Mouse (Mus musculus) G1E (cell line): Measurements from ENCODE around the gene Cnfn. TPM values are rescaled to one million over a fixed set of nuclear protein-coding genes. Genes with fewer than 3 reads are reported as not detected.

ENCODE experiments used
- ATAC-seq: 2 replicates; pipeline ENCODE4 v1.8.0; 2016; ENCODE audit warnings: mild to moderate bottlenecking; ENCODE audit not compliant: insufficient number of reproducible peaks, poor library complexity, low FRiP score, severe bottlenecking; ENCODE audit errors: extremely low read depth
- DNase-seq: peaks from one replicate; pipeline ENCODE4 v3.0.0; 2012; ENCODE audit warnings: low spot score
- H3K27me3 ChIP-seq: 2 replicates; pipeline ENCODE4 v1.6.1; 2012; ENCODE audit warnings: mild to moderate bottlenecking, low read length, inconsistent platforms; ENCODE audit not compliant: insufficient read depth
- H3K36me3 ChIP-seq: replicated peaks from 2 replicates; pipeline ENCODE3; 2012; ENCODE audit warnings: mild to moderate bottlenecking, inconsistent platforms
- H3K4me1 ChIP-seq: 2 replicates; pipeline ENCODE4 v1.6.1; 2012; ENCODE audit warnings: low read depth, low read length, inconsistent platforms, mixed read lengths; ENCODE audit not compliant: insufficient read depth
- H3K4me3 ChIP-seq: 2 replicates; pipeline ENCODE4 v1.5.1; 2012; ENCODE audit warnings: low read depth, mild to moderate bottlenecking, inconsistent platforms, low read length, moderate library complexity, mixed read lengths
- H3K9me3 ChIP-seq: replicated peaks from 2 replicates; pipeline ENCODE4 v1.6.1; 2012; ENCODE audit warnings: inconsistent platforms
- CTCF ChIP-seq: IDR thresholded peaks from 2 replicates; pipeline ENCODE4 v1.5.1; 2012; ENCODE audit warnings: low read depth, low read length, inconsistent platforms, mixed read lengths
- GATA1 ChIP-seq: IDR thresholded peaks from 2 replicates; pipeline ENCODE4 v1.6.1; 2012; ENCODE audit warnings: borderline replicate concordance, low read length, inconsistent platforms, mixed read lengths
- GATA2 ChIP-seq: IDR thresholded peaks from 2 replicates; pipeline ENCODE4 v1.6.1; 2012; ENCODE audit warnings: low read depth, low read length, inconsistent platforms, borderline replicate concordance
- POLR2AphosphoS5 ChIP-seq: IDR thresholded peaks from 2 replicates; pipeline ENCODE4 v1.6.1; 2012; ENCODE audit warnings: low read depth, low read length, inconsistent platforms; ENCODE audit not compliant: insufficient replicate concordance
- TAL1 ChIP-seq: conservative IDR thresholded peaks from 2 replicates; pipeline ENCODE4 v1.6.1; 2012; ENCODE audit warnings: low read depth, low read length, inconsistent platforms, mixed read lengths
- polyA plus RNA-seq: library from polyadenylated mRNA; stranded (reverse); fragments of >175 nt; gene quantifications from 2 replicates; pipeline ENCODE4 v1.2.3, GENCODE M21; 2012
- total RNA-seq, 2 experiments: library from RNA; stranded (forward) in 1 of 2; stranded (reverse) in 1 of 2; fragments of 200-1000 nt in 1 of 2; fragments of >200 nt in 1 of 2; fragmentation: Nextera tagmentation in 1 of 2; gene quantifications; 2 replicates each; pipeline ENCODE4 v1.2.3; 2014 to 2017

Cnfn gene
- total and polyA plus RNA-seq, 3 experiments: not detected

GRCm38 (mm10) chr7:25384318-25384717 is 14.8 kb upstream of the Cnfn start:
- Histone ChIP-seq H3K4me1 (peaks cover 46% of the 10 kb centered on the region), H3K36me3 (peaks cover 89% of the 10 kb centered on the region), H3K27me3 (no peaks in the 10 kb centered on the region), H3K9me3 (no peaks in the 10 kb centered on the region), H3K4me3 (no peak overlapping the region)
- no peak for ATAC-seq
- no peak for TF ChIP-seq GATA1
- no peak for TF ChIP-seq POLR2AphosphoS5
- TF ChIP-seq CTCF: no peak
- TF ChIP-seq GATA2: no peak
- TF ChIP-seq TAL1: no peak
- DNase-seq: no peak

- ATAC-seq: no peak
- Histone ChIP-seq H3K9me3 (no peaks in the 10 kb centered on the region), H3K4me1 (peaks cover 46% of the 10 kb centered on the region), H3K36me3 (peaks cover 88% of the 10 kb centered on the region), H3K4me3 (no peak overlapping the region), H3K27me3 (no peaks in the 10 kb centered on the region)
- no peak for DNase-seq
- TF ChIP-seq GATA1 (no peak), TAL1 (no peak), CTCF (no peak), POLR2AphosphoS5 (no peak), GATA2 (no peak)
These were observed 14.4 kb upstream of the Cnfn start for GRCm38 (mm10) chr7:25383891-25384290.

DNA sequence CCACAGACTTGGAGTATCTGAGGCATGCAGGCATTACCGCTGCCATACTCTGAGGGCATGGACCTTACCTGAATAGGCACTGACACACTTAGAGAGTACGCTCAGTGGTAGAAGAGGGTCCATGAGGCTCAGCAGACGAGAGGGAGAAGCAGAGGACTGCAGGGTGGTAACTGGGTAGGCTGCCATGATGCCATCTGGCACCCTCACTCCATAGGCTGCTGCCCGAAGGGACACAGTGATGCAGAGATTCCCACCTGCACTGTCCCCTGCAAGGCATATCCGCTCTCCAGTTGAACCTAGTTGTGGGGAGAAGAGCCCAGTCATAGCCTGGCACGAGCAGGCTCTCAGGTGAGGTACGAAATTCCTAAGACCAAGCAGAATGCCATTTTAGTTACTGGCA is 13.9 kb upstream of the Cnfn start:
- Histone ChIP-seq H3K36me3 (peaks cover 85% of the 10 kb centered on the region), H3K4me1 (peaks cover 45% of the 10 kb centered on the region), H3K4me3 (no peak overlapping the region), H3K9me3 (no peaks in the 10 kb centered on the region), H3K27me3 (no peaks in the 10 kb centered on the region)
- ATAC-seq (no peak), DNase-seq (no peak)
- TF ChIP-seq CTCF: no peak
- no peak for TF ChIP-seq GATA2
- no peak for TF ChIP-seq POLR2AphosphoS5
- TF ChIP-seq GATA1: no peak
- TF ChIP-seq TAL1: no peak

DNA sequence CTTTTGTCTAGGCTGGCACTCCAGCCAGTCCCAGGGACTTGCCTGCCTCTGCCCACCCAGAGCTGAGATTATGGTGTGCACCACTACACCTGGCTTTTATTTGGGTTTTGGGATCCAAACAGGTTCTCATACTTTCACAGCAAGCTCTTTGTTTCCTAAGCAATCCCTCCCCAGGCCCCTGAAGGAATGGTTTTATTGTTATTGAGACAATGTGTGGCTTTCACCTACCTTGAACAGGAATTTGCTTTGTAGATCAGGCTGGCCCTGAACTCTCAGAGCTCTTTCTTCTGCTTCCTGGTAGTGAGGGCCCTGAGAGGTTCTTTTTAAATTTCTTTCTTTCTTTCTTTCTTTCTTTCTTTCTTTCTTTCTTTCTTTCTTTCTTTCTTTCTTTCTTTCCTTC is 13.0 kb upstream of the Cnfn start:
- Histone ChIP-seq H3K36me3 (peaks cover 77% of the 10 kb centered on the region), H3K9me3 (no peaks in the 10 kb centered on the region), H3K27me3 (no peaks in the 10 kb centered on the region), H3K4me1 (peaks cover 36% of the 10 kb centered on the region), H3K4me3 (no peak overlapping the region)
- ATAC-seq (no peak), DNase-seq (no peak)
- TF ChIP-seq POLR2AphosphoS5 (no peak), GATA1 (no peak), CTCF (no peak), TAL1 (no peak), GATA2 (no peak)

GRCm38 (mm10) chr7:25381284-25381680 is 11.8 kb upstream of the Cnfn start:
- ATAC-seq: no peak
- peaks cover 11% of the 10 kb centered on the region for H3K27me3 ChIP-seq
- TF ChIP-seq GATA1 (no peak), CTCF (no peak), GATA2 (no peak), TAL1 (no peak), POLR2AphosphoS5 (no peak)
- DNase-seq: no peak
- H3K4me3 ChIP-seq: no peak overlapping the region
- H3K36me3 ChIP-seq: peaks cover 71% of the 10 kb centered on the region
- peaks cover 28% of the 10 kb centered on the region for H3K4me1 ChIP-seq
- H3K9me3 ChIP-seq: no peaks in the 10 kb centered on the region

- no peak for TF ChIP-seq GATA1
- TF ChIP-seq CTCF: no peak
- TF ChIP-seq POLR2AphosphoS5: no peak
- peaks cover 22% of the 10 kb centered on the region for H3K4me1 ChIP-seq
- DNase-seq (no peak), ATAC-seq (no peak)
- peaks cover 15% of the 10 kb centered on the region for H3K27me3 ChIP-seq
- peaks cover 67% of the 10 kb centered on the region for H3K36me3 ChIP-seq
- H3K9me3 ChIP-seq: no peaks in the 10 kb centered on the region
- no peak overlapping the region for H3K4me3 ChIP-seq
These were observed 11.1 kb upstream of the Cnfn start for GRCm38 (mm10) chr7:25380392-25381283.
